Mouse (Mus musculus) lung, embryonic 14.5 days (tissue): ENCODE data around the gene Srd5a1. TPM values are rescaled to one million over a fixed set of nuclear protein-coding genes. Genes with fewer than 3 reads are reported as not detected.
A peak's percentile ranks its signal among the peaks of the same experiment; 100 is the strongest.

Source experiments
- ATAC-seq: fragments of 200-750 bp; cut with Nextera tagmentation; 2 replicates; pipeline ENCODE4 v1.8.0; 2017; ENCODE audit warnings: mild to moderate bottlenecking, moderate TSS enrichment, moderate library complexity; ENCODE audit not compliant: insufficient read depth
- DNase-seq: peaks from one replicate; pipeline ENCODE4 v3.0.0-alpha.2; 2015
- H3K27ac ChIP-seq: fragments of 300-500 bp; sonication (generic); 2 replicates; pipeline ENCODE4 v1.5.1; 2014; ENCODE audit warnings: low read depth, mild to moderate bottlenecking, moderate library complexity
- H3K27me3 ChIP-seq: fragments of 300-500 bp; sonication (generic); 2 replicates; pipeline ENCODE4 v1.6.1; 2014; ENCODE audit warnings: low read length, control low read depth; ENCODE audit not compliant: insufficient read depth
- H3K36me3 ChIP-seq: fragments of 300-500 bp; sonication (generic); 2 replicates; pipeline ENCODE4 v1.6.1; 2014; ENCODE audit warnings: control low read depth; ENCODE audit not compliant: insufficient read depth
- H3K4me1 ChIP-seq: fragments of 300-500 bp; sonication (generic); 2 replicates; pipeline ENCODE4 v1.6.1; 2014; ENCODE audit warnings: antibody characterized with exemption, control low read depth; ENCODE audit not compliant: insufficient read depth
- H3K4me2 ChIP-seq: fragments of 300-500 bp; sonication (generic); 2 replicates; pipeline ENCODE4 v1.6.1; 2014; ENCODE audit warnings: mild to moderate bottlenecking
- H3K4me3 ChIP-seq: fragments of 300-500 bp; sonication (generic); 2 replicates; pipeline ENCODE4 v1.5.1; 2014; ENCODE audit warnings: low read depth, low read length
- H3K9ac ChIP-seq: fragments of 300-500 bp; sonication (generic); 2 replicates; pipeline ENCODE4 v1.6.1; 2014
- H3K9me3 ChIP-seq: fragments of 300-500 bp; sonication (generic); 2 replicates; pipeline ENCODE4 v1.6.1; 2016; ENCODE audit warnings: low read depth, low read length, control low read depth
- CTCF ChIP-seq: IDR thresholded peaks from 2 replicates; pipeline ENCODE4 v1.5.1; 2016; ENCODE audit warnings: antibody characterized with exemption, low read depth
- WGBS: fragments of 180-500 bp; shearing (Covaris S2); extraction: QIAGEN DNeasy Blood & Tissue Kit; methylation state at CpG from one replicate; pipeline ENCODE4 v1.1.7; 2014; 5-methylcytosine and 5-hydroxymethylcytosine counted together
- polyA plus RNA-seq: library from polyadenylated mRNA; unstranded; fragments of >200 nt; fragmentation: Nextera tagmentation; extraction: Ambion mirVana; gene quantifications from 2 replicates; pipeline ENCODE4 v1.2.1, GENCODE M21; 2014

Srd5a1 gene
- polyA plus RNA-seq, 1 experiment from 2014 or later: 29.2 TPM

DNA sequence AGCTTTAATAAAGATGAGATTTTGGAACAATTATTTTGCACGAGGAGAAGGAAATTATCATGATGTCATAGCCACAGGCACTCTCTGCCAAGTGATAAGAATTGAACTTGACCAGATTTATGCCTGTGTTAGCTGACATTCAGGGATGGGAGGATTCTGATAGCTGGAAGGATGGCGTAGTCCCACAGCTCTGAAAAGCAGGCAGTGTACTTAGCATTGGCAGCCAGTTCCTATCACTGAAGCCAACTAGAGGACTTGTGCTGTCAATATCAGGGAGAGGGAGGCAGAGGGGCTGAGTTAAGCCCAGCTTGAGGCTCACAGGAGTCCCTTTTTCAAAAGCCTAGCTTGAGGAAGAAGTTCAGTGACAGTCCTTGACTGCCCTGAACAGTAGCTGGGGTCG, 13.3 kb upstream of the Srd5a1 start:
- H3K27ac ChIP-seq: no peak overlapping the region
- DNase-seq (no peak), ATAC-seq (no peak)
- H3K36me3 ChIP-seq: peaks cover 95% of the 10 kb centered on the region
- H3K9ac ChIP-seq: no peak overlapping the region
- no peaks in the 10 kb centered on the region for H3K9me3 ChIP-seq
- H3K4me3 ChIP-seq: no peak overlapping the region
- 88% methylated on average over 3 of the region's 3 CpGs for WGBS
- no peaks in the 10 kb centered on the region for H3K27me3 ChIP-seq
- no peak for TF ChIP-seq CTCF
- H3K4me2 ChIP-seq: no peak overlapping the region
- H3K4me1 ChIP-seq: no peaks in the 10 kb centered on the region

DNA sequence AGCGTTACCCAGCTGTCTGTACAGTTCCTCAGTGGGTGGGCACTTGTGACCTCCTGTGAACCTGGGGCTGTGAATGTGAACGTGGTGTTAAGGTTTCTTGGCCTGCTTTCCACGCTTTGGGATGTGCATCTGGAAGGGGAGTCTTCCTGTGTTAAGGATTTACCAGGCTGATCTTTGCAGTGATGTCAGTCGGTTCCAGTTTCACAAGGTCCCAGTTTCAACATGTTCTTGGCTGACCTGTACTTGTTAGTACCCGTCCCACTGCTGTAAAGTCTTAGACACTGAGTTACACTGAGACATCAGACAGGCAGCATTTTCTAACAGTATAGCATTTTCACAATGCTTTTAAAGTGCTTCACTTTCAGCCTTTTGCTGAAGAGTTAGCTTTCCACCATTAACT, 12.6 kb upstream of the Srd5a1 start:
- H3K9ac ChIP-seq: no peak overlapping the region
- 72% methylated on average over 5 of the region's 5 CpGs for whole genome bisulfite sequencing
- no peaks in the 10 kb centered on the region for H3K9me3 ChIP-seq
- H3K4me3 ChIP-seq: no peak overlapping the region
- no peaks in the 10 kb centered on the region for H3K27me3 ChIP-seq
- H3K27ac ChIP-seq: no peak overlapping the region
- no peak for TF ChIP-seq CTCF
- no peaks in the 10 kb centered on the region for H3K4me1 ChIP-seq
- DNase-seq (no peak), ATAC-seq (no peak)
- peaks cover 95% of the 10 kb centered on the region for H3K36me3 ChIP-seq
- H3K4me2 ChIP-seq: no peak overlapping the region

DNA sequence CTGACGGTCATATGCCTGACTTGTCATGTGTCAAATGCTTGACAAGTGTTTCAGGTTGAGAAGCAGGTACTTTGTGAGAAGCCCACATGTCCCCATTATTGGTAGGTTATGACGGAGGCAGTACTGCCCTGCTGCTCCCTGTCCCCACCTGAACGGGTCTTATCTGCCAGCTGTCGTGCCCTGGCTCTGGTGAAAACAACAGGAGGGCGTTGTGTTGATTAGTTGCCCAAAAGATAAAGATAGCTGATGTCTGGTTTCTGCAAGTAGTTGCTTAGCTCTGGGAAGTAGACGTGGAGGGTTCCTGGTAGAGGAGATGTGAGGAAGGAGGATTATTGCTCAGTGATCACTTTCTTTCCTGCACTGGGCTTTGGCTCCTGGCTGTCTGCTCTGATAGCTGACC, 5.5 kb upstream of the Srd5a1 start:
- Histone ChIP-seq H3K4me2 (no peak overlapping the region), H3K27ac (no peak overlapping the region), H3K9me3 (no peaks in the 10 kb centered on the region), H3K9ac (no peak overlapping the region), H3K4me1 (no peaks in the 10 kb centered on the region), H3K36me3 (peaks cover 82% of the 10 kb centered on the region), H3K4me3 (no peak overlapping the region), H3K27me3 (no peaks in the 10 kb centered on the region)
- 79% methylated on average over 6 of the region's 6 CpGs for WGBS
- no peak for ATAC-seq
- no peak for TF ChIP-seq CTCF
- DNase-seq: no peak

DNA sequence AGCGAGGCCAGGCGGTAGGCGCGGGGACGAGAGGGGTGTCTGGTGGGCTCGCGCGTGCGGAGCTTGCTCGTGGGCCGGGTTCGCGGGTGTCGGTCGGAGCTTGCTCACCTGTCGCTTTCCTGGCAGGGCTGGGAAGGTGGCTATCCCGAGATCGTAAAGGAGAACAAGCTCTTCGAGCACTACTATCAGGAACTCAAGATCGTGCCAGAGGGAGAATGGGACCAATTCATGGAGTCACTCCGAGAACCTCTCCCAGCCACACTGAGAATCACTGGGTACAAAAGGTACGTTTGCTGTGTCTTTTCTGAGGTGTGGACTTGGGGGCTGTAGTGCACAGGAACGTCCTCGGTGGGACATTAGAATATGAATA, 918 bp upstream of the Srd5a1 start:
- no peak for TF ChIP-seq CTCF
- peak; percentile 17 for DNase-seq

DNA sequence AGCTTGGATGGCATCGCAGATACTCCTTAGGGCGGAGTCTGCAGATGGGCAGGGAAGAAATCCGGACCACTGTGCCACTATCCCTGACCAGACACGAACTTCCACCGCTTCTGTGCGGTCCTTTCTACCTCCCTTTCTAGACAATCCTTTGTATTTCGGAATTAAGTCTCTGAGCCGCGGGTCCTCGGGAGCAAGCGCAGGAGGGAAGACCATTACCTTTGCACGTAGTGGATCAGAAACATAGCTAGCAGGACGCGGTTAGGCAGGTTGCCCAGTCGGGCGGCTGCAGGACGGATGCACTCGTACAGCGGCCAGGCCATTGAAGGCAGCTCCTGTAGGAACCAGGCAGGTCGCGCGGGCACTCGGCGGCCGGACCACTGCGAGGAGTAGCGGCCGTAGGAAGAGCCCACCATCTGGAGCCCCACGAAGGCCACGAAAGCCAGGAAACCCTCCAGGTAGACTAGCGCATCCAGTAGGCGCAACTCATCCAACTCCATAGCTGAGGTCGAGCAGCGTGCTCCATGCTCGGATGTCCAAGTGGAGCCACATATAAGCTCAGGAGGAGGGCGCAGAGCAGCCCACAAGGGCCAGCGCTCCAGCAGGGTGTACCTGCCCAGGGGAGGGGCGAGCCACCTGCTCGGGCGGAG, 368 bp downstream of the Srd5a1 start:
- TF ChIP-seq CTCF: no peak
- Histone ChIP-seq H3K27ac (no peak overlapping the region), H3K9ac (peak overlapping the region; percentile 65), H3K4me1 (0 out of 2 replicates have a peak, but pooled peaks cover 2% of the 10 kb centered on the region), H3K4me3 (peak overlapping the region; percentile 96), H3K36me3 (peaks cover 26% of the 10 kb centered on the region), H3K9me3 (no peaks in the 10 kb centered on the region), H3K27me3 (no peaks in the 10 kb centered on the region), H3K4me2 (peak overlapping the region; percentile 91)
- no peak for ATAC-seq
- peak; percentile 46 for DNase-seq
- WGBS: under 1% methylated on average over 40 of the region's 40 CpGs

More for the DNA sequence above, 918 bp upstream of the Srd5a1 start:
- H3K27me3 ChIP-seq: no peaks in the 10 kb centered on the region
- no peak for ATAC-seq
- H3K4me1 ChIP-seq: 0 out of 2 replicates have a peak, but pooled peaks cover 2% of the 10 kb centered on the region
- peak overlapping the region; percentile 96 for H3K4me3 ChIP-seq
- peak overlapping the region; percentile 64 for H3K4me2 ChIP-seq
- H3K9ac ChIP-seq: peak overlapping the region; percentile 84
- 0% methylated on average over 24 of the region's 24 CpGs for WGBS
- H3K9me3 ChIP-seq: no peaks in the 10 kb centered on the region
- H3K36me3 ChIP-seq: peaks cover 39% of the 10 kb centered on the region
- H3K27ac ChIP-seq: 0 out of 2 replicates have a peak overlapping the region, but pooled peaks have one; percentile 45

DNA sequence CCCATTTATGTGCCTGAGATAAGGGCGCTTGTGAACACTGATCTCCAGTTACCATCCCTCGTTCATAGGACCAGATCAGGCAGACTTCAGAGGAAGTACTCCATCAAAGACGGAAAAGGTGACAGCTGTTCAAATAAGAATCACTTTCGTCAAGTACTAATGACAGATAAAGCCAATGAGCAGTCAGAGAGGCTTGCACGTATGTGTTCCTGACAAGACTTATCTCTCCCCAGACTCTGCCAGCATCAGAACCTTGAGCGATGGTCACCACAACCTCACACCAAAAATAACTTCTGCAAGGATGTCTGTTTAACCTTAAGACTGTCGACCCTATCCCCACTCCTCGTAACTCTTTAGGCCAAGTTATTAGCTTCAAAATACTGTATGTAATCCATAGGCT, 2.5 kb downstream of the Srd5a1 start:
- no peak for TF ChIP-seq CTCF
- DNase-seq (no peak), ATAC-seq (no peak)
- H3K4me1 ChIP-seq: 0 out of 2 replicates have a peak, but pooled peaks cover 2% of the 10 kb centered on the region
- peaks cover 7% of the 10 kb centered on the region; the same call in 1 of the 2 replicates for H3K36me3 ChIP-seq
- H3K4me3 ChIP-seq: no peak overlapping the region
- 46% methylated on average over 8 of the region's 8 CpGs for WGBS
- H3K27ac ChIP-seq: no peak overlapping the region
- H3K9ac ChIP-seq: no peak overlapping the region
- no peak overlapping the region for H3K4me2 ChIP-seq
- no peaks in the 10 kb centered on the region for H3K9me3 ChIP-seq
- no peaks in the 10 kb centered on the region for H3K27me3 ChIP-seq

DNA sequence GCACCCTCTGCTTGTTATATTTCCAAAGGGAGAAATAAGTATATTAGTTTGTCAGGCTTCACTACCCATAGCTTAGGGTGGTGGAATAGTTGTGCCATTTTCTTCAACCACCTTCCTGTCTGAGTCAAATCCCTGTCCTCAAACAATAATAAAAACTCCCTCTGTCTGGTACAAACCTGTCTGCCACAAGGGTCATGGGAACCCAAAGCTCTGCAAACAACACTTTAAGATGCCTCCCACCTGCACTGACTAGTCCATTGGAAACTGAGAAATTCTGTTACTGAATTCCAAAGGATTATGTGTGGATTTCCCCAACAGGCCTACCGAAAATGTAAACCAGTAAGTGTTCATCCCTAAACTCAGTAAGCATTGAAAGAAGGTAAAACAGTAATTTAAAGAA, 6.6 kb downstream of the Srd5a1 start:
- 73% methylated on average over 1 of the region's 1 CpGs for WGBS
- Histone ChIP-seq H3K36me3 (no peaks in the 10 kb centered on the region), H3K27ac (no peak overlapping the region), H3K9ac (no peak overlapping the region), H3K9me3 (no peaks in the 10 kb centered on the region), H3K4me2 (no peak overlapping the region), H3K4me1 (no peaks in the 10 kb centered on the region), H3K27me3 (no peaks in the 10 kb centered on the region), H3K4me3 (no peak overlapping the region)
- no peak for TF ChIP-seq CTCF
- ATAC-seq: no peak
- no peak for DNase-seq
